Mouse (Mus musculus): ENCODE data around the gene Shtn1.

GRCm38 (mm10) chr19:59054632-59054951, 21.3 kb downstream of the Shtn1 start:
- TF ChIP-seq MAX (IDR thresholded peaks at IDR 0.05; ENCODE audit: low read depth) = no peak
- TF ChIP-seq POLR2A (IDR thresholded peaks at IDR 0.05; ENCODE audit: insufficient read length, low read depth) = no peak
- no peak for TF ChIP-seq CEBPB (IDR thresholded peaks at IDR 0.05; ENCODE audit: insufficient read depth, poor library complexity, severe bottlenecking)
- TF ChIP-seq MYOD1 (IDR thresholded peaks at IDR 0.05; ENCODE audit: control insufficient read depth in 1 of 3, insufficient read length in 2 of 3, low read depth in 2 of 3) = no peak
- no peak for TF ChIP-seq TCF12 (IDR thresholded peaks at IDR 0.05; ENCODE audit: insufficient read depth, poor library complexity, severe bottlenecking)
- TF ChIP-seq MYOG (IDR thresholded peaks at IDR 0.05; ENCODE audit: control insufficient read depth in 1 of 3, insufficient read depth in 1 of 3, insufficient read length in 2 of 3, low read depth in 2 of 3) = no peak
- no peak for TF ChIP-seq TCF3 (IDR thresholded peaks at IDR 0.05; ENCODE audit: insufficient read length, low read depth)
- TF ChIP-seq USF1 (IDR thresholded peaks at IDR 0.05; ENCODE audit: low read depth) = no peak
- TF ChIP-seq E2F4 (IDR thresholded peaks at IDR 0.05; ENCODE audit: insufficient read depth) = no peak
- TF ChIP-seq SRF (IDR thresholded peaks at IDR 0.05; ENCODE audit: control insufficient read depth, insufficient read length, low read depth) = no peak
- TF ChIP-seq POLR2AphosphoS2 (IDR thresholded peaks at IDR 0.05; ENCODE audit: insufficient read length, low read depth) = no peak
- no peak for TF ChIP-seq REST (IDR thresholded peaks at IDR 0.05; ENCODE audit: insufficient read depth, insufficient read length)
